Mouse (Mus musculus) right cerebral cortex, postnatal 25 days (tissue): ENCODE data around the gene Dppa1.
"Not testable (repeated sequence)": the region's sequence is repeated elsewhere in the genome, so short reads cannot be mapped to it uniquely, and the experiment has no call there.

ENCODE experiments used
- DNase-seq: peaks from one replicate; pipeline ENCODE4 v3.0.0; 2022

Dppa1 gene

GRCm38 (mm10) chr11:46629211-46629795 lies at the start of gene Dppa1:
Gene Dppa1 (minus strand): TSS chr11:46629261.
- no peak for DNase-seq

DNA sequence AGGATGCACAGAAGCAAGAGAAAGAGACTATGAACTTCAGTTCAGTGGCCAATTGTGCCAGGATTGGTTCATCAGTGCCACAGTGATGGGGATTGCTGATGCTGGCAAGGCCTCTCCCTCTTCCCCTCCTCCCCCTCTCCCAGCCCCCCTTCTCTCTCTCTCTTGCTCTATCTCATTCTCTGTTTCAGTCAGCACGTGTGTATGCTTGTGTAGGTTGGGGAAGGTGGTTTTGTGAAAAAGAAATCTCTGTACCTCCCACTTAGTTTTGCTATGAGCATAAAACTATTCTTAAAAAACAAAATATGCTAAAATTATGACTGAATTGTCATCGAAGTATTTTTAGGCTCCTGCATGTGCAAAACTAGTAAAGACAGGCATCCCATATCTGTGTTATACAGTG lies 38.9 kb upstream of the Dppa1 start:
- DNase-seq: no peak

- no peak for DNase-seq
Measured at GRCm38 (mm10) chr11:46667105-46667504, 38.0 kb upstream of the Dppa1 start.

GRCm38 (mm10) chr11:46665599-46666522 lies 36.8 kb upstream of the Dppa1 start:
- DNase-seq: no peak

DNA sequence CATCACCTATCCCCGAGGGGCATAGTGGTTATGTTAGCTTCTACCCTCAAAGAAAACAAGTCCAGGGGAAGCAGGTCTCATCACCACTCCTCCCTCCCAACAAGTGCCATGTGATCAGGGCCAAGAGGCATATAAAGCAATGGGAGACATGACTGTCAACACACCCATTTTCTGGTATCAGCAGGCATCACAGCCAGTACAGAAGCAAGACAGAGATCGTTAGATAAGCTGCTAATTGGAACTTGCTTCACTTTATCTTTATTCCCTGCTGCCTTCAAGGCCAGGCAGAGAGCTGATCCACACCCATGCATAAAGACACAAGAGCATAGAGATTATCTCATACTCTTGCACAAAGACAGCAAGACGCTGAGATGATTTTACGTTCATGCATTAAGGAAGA lies 34.2 kb upstream of the Dppa1 start:
- DNase-seq: no peak

DNA sequence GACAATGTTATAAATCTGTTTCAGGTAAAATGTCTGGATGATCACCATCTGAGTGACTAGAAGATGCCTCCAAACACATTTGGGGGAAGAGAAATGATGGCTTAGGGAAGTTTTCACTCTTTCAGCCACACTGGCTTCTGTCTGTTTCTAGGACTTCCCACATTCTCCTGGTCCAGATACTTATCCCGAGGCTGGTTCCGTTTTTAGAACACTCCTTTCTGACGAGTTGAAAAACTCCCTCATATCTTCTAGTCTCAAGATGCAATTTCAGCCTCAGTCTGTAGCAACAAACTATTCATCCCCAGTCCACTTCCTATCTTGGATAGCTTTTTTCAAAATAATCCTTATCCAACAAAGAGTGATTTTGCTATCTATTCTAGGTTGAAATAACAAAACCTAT lies 23.4 kb upstream of the Dppa1 start:
- DNase-seq: no peak

DNA sequence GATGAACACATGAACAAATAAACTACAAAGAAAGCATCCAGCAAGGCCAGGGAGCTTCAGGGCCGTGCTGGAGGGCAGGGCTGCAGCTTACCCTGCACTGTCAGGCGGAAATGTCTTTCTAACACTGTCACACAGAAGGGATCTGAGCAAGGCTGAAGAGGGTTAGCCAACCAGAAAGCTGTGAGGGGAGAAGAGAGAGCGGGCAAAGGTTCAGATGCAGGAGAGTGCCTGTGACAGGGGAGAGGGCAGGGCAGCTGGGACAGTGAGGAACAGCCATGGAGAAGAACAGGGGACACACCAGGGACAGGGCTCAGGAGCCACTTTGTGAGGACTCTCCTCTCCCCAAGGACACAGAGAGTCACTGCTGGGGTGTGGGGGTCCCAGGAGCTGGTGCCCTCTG lies 20.6 kb upstream of the Dppa1 start:
- DNase-seq: not testable (repeated sequence)

DNA sequence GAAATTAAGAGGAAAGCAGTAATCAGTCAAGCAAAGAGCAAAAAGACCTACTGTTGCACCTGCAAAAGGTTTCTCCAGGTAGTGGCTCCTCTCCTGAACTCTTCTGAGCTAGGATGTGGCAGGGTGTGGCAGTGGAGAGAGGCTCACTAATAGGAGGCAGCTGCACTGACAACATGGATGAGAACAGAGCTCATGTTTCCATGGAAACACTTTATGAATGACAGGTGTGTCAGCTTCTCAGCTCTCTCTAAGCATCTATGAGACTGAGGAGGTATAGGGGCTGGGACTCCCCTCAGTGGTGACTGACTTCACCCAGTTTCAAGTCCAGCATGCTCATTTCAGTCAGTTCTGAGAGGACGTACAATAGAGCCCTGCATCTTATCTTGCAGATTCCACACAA lies 15.8 kb upstream of the Dppa1 start:
- DNase-seq: no peak

- no peak for DNase-seq
Measured at GRCm38 (mm10) chr11:46636568-46636967, 7.5 kb upstream of the Dppa1 start.

DNA sequence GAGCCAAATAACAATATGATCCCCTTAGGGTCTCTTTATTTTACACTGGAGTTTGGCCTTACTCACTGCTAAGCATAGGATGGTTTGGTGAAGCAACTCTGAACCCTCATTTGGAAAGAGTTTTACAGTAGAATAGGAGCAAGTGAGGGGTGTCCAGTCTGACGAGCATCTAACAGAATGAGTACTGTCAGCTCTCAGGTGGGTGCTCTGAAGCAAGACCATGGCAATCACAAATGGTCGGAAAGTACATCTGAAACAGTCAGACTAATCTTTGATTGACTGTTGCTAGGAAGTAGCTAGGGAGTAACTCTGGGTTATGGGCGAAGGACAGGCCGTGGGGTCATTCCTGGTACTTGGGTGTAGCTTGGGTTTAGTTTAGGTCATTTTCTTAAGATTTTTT lies 6.5 kb upstream of the Dppa1 start:
- DNase-seq: not testable (repeated sequence)

- DNase-seq: peak; percentile 29
Measured at GRCm38 (mm10) chr11:46631635-46632034, 2.6 kb upstream of the Dppa1 start.

DNA sequence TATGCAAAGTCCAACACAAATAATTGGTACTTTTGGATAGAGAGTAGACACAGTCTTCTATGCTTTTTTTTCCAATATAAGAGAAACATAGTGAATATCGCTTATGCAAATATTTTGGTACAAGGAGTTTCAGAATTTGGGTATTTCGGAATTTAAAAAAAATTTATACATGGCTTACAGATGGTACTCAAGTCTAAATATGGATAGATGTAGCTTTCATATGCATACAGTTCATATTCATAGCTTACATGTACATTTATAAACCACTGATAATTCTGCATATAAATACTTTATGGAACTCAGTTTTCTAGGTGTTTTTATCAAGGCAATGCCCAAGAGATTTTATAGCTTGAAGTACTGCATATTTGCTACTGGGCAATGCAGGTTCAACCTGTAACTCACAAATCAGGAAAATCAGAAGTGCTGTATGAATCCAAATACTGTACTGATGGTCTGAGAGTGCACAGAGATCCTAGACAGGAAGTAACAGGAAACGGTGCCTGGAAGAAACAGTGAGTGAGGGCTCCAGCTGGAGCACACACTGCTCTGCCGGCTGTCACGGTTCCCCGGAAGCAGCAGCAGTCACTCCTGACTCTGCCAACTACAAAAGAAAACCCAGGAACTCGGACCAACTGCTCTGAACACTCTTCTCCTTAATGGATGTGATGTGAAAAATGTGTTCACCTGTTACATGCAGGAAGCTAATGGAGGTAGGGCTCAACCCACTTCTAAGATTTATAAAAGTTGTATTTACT lies 8.5 kb downstream of the Dppa1 start:
- DNase-seq: no peak

DNA sequence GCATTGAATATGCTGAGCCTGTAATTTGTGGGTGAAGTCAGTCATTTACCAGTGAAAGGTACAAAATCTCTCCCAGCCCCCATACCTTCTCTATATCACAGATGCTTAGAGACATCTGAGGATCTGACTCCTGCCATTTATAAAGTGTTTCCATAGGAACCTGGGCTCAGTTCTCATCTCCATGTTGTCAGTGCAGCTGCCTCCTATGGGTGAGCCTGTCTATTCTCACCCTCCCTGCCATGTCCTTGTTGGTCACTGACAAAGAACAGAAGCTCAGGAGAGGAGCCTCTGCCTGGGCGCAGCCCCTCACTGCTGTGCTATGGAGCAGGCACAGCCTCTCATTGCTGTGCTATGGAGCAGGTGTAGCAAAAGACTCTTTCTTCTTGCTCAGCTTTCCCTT lies 9.1 kb downstream of the Dppa1 start:
- no peak for DNase-seq

- DNase-seq: no peak
Measured at GRCm38 (mm10) chr11:46592416-46592815, 36.6 kb downstream of the Dppa1 start.

- no peak for DNase-seq
Measured at GRCm38 (mm10) chr11:46582741-46583140, 46.3 kb downstream of the Dppa1 start.

DNA sequence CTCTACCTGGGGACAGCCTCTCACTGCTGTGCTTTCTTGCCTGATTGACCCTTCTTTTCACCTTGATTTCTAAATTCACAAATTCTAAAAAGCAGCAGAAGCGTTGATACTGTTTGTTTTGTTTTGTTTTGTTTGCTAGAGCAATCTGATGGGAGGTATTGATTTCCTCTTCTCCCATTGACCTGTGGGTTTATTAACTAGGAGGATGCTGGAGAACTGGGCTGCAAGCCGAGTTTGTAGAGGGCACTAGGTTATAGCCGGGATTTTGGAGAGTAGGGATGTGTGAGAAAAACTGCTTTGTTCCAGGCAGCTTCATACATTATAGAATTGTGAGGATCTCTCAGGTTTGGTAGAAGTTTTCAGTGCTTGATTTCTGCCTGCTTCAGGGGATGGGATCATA lies 48.6 kb downstream of the Dppa1 start:
- no peak for DNase-seq

DNA sequence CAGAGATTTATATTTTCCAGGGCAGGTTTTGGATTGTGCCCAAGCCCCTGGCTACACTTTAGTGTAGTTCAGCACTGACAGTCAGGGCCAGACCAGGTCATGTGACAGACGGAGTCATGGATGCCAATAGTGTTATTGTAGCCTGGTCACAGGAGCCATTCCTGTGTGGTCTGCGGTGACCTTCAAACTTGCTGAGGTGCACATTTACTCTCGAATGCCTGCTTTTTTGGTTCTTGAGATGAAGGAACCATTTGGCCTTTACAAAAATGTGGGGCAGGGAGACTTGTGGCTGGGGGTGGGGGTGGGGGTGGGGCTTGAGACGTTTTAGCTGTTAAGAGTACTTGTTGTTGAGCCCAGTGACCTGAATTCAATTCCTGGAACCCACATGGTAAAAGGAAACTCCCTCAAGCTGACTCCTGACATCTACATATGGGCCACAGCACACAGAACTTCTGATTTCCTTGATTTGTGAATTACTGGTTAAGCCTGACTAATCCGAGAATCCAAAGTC lies 50.2 kb downstream of the Dppa1 start:
- no peak for DNase-seq

GRCm38 (mm10) chr11:46571327-46571726 lies 57.7 kb downstream of the Dppa1 start, which contains the start of gene BC053393:
Gene BC053393 (plus strand): TSS chr11:46571536.
- no peak for DNase-seq

- no peak for DNase-seq
Measured at GRCm38 (mm10) chr11:46569107-46569506, 60.0 kb downstream of the Dppa1 start.

DNA sequence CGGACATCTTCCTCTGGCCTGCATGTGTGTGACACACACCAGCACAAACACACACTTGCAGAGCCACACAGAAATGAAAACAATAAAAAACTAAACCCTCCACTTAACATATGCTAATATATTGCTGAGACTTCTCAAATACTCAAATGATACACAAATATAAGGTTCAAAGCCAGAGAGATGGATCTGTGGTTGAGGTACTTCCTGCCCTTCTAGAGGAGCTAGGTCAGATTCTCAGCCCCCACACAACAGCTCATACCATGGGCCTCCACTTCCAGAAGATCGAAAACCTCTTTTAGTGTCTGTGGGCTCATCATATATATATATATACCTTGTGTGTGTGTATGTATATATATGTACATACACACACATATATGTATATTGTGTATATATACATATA lies 63.1 kb downstream of the Dppa1 start:
- DNase-seq: no peak

GRCm38 (mm10) chr11:46564671-46565070 lies 64.4 kb downstream of the Dppa1 start:
- no peak for DNase-seq

GRCm38 (mm10) chr11:46561096-46561495 lies 68.0 kb downstream of the Dppa1 start:
- DNase-seq: no peak
